Mouse (Mus musculus) G1E (cell line): ENCODE results near the gene Vmn2r115. TPM values are rescaled to one million over a fixed set of nuclear protein-coding genes. Genes with fewer than 3 reads are reported as not detected.
"Not testable (repeated sequence)": the region's sequence is repeated elsewhere in the genome, so short reads cannot be mapped to it uniquely, and the experiment has no call there.

Experiments
- ATAC-seq: 2 replicates; pipeline ENCODE4 v1.8.0; 2016; ENCODE audit warnings: mild to moderate bottlenecking; ENCODE audit not compliant: insufficient number of reproducible peaks, poor library complexity, low FRiP score, severe bottlenecking; ENCODE audit errors: extremely low read depth
- DNase-seq: peaks from one replicate; pipeline ENCODE4 v3.0.0; 2012; ENCODE audit warnings: low spot score
- H3K27me3 ChIP-seq: 2 replicates; pipeline ENCODE4 v1.6.1; 2012; ENCODE audit warnings: mild to moderate bottlenecking, low read length, inconsistent platforms; ENCODE audit not compliant: insufficient read depth
- H3K36me3 ChIP-seq: replicated peaks from 2 replicates; pipeline ENCODE3; 2012; ENCODE audit warnings: mild to moderate bottlenecking, inconsistent platforms
- H3K4me1 ChIP-seq: 2 replicates; pipeline ENCODE4 v1.6.1; 2012; ENCODE audit warnings: low read depth, low read length, inconsistent platforms, mixed read lengths; ENCODE audit not compliant: insufficient read depth
- H3K4me3 ChIP-seq: 2 replicates; pipeline ENCODE4 v1.5.1; 2012; ENCODE audit warnings: low read depth, mild to moderate bottlenecking, inconsistent platforms, low read length, moderate library complexity, mixed read lengths
- H3K9me3 ChIP-seq: replicated peaks from 2 replicates; pipeline ENCODE4 v1.6.1; 2012; ENCODE audit warnings: inconsistent platforms
- CTCF ChIP-seq: IDR thresholded peaks from 2 replicates; pipeline ENCODE4 v1.5.1; 2012; ENCODE audit warnings: low read depth, low read length, inconsistent platforms, mixed read lengths
- GATA1 ChIP-seq: IDR thresholded peaks from 2 replicates; pipeline ENCODE4 v1.6.1; 2012; ENCODE audit warnings: borderline replicate concordance, low read length, inconsistent platforms, mixed read lengths
- GATA2 ChIP-seq: IDR thresholded peaks from 2 replicates; pipeline ENCODE4 v1.6.1; 2012; ENCODE audit warnings: low read depth, low read length, inconsistent platforms, borderline replicate concordance
- POLR2AphosphoS5 ChIP-seq: IDR thresholded peaks from 2 replicates; pipeline ENCODE4 v1.6.1; 2012; ENCODE audit warnings: low read depth, low read length, inconsistent platforms; ENCODE audit not compliant: insufficient replicate concordance
- TAL1 ChIP-seq: conservative IDR thresholded peaks from 2 replicates; pipeline ENCODE4 v1.6.1; 2012; ENCODE audit warnings: low read depth, low read length, inconsistent platforms, mixed read lengths
- polyA plus RNA-seq: library from polyadenylated mRNA; stranded (reverse); fragments of >175 nt; gene quantifications from 2 replicates; pipeline ENCODE4 v1.2.3, GENCODE M21; 2012
- total RNA-seq, 2 experiments: library from RNA; stranded (forward) in 1 of 2; stranded (reverse) in 1 of 2; fragments of 200-1000 nt in 1 of 2; fragments of >200 nt in 1 of 2; fragmentation: Nextera tagmentation in 1 of 2; gene quantifications; 2 replicates each; pipeline ENCODE4 v1.2.3; 2014 to 2017

The Vmn2r115 gene
- total RNA-seq (2014; fragmentation: Nextera tagmentation) (not detected in 2 replicates), total RNA-seq (2017) (0.05 and 0.06 TPM in 2 replicates), polyA plus RNA-seq (not detected in 2 replicates)

DNA sequence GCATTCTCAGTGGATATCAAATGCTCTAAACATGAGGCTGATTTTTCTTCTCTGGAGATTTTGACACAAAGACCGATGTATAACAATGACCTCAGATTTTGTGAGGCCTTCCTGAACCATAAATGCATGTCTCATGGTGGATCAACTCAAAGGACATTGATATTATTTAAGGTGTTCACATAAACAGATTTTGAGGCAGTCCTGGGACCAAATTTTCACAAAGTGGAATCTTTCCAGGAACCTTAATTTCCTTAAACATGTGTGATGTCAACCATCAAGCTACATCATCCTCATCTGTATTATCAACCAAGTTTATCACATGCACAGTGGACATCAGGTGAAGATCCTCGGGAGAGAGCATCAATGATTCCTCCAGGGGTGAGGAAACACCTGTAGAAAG is at the start of gene Vmn2r115:
TSS of gene Vmn2r115 (plus strand) at position 301 of the 400 bp plus-strand sequence.
- H3K27me3 ChIP-seq, DNase-seq, H3K9me3 ChIP-seq, ATAC-seq, H3K4me3 ChIP-seq, H3K36me3 ChIP-seq, H3K4me1 ChIP-seq: not testable (repeated sequence)

DNA sequence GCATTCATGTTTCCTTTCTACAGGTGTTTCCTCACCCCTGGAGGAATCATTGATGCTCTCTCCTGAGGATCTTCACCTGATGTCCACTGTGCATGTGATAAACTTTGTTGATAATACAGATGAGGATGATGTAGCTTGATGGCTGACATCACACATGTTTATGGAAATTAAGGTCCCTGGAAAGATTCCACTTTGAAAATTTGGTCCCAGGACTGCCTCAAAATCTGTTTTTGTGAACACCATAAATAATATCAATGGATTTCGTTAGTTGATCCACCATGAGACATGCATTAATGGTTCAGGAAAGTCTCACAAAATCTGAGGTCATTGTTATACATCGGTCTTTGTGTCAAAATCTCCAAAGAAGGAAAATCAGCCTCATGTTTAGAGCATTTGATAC is 31.1 kb upstream of the Vmn2r115 start, which contains the start of gene Vmn2r114:
TSS of gene Vmn2r114 (minus strand) at position 101 of the 400 bp plus-strand sequence.
- not testable (repeated sequence) for H3K4me1 ChIP-seq, H3K9me3 ChIP-seq, H3K4me3 ChIP-seq, DNase-seq, H3K36me3 ChIP-seq, H3K27me3 ChIP-seq, ATAC-seq

GRCm38 (mm10) chr17:23330657-23331056 is 12.9 kb upstream of the Vmn2r115 start:
- DNase-seq = no peak
- ATAC-seq = no peak
- H3K4me3 ChIP-seq = no peak overlapping the region
- H3K9me3 ChIP-seq = no peaks in the 10 kb centered on the region
- TF ChIP-seq POLR2AphosphoS5 (no peak), GATA1 (no peak), CTCF (no peak), TAL1 (no peak), GATA2 (no peak)
- H3K4me1 ChIP-seq = no peaks in the 10 kb centered on the region
- H3K27me3 ChIP-seq = no peaks in the 10 kb centered on the region
- H3K36me3 ChIP-seq = no peaks in the 10 kb centered on the region

GRCm38 (mm10) chr17:23351644-23352043 is 8.1 kb downstream of the Vmn2r115 start:
- Histone ChIP-seq H3K36me3 (no peaks in the 10 kb centered on the region), H3K4me1 (no peaks in the 10 kb centered on the region), H3K4me3 (no peak overlapping the region), H3K9me3 (no peaks in the 10 kb centered on the region), H3K27me3 (no peaks in the 10 kb centered on the region)
- DNase-seq = no peak
- no peak for ATAC-seq
- TF ChIP-seq GATA1 (no peak), GATA2 (no peak), POLR2AphosphoS5 (no peak), CTCF (no peak), TAL1 (no peak)

- H3K9me3 ChIP-seq, ATAC-seq, H3K4me3 ChIP-seq, H3K27me3 ChIP-seq, DNase-seq, H3K36me3 ChIP-seq, H3K4me1 ChIP-seq: not testable (repeated sequence)
Observed at GRCm38 (mm10) chr17:23384304-23384703, 40.8 kb downstream of the Vmn2r115 start, which contains the start of gene Vmn2r116. Gene Vmn2r116 (plus strand): TSS chr17:23384604.

Other genes starting within 250 kb of the Vmn2r115 start
- 19.5 and 23.6 TPM in 2 replicates for gene Zfp40, start 150.5 kb upstream of the Vmn2r115 start, total RNA-seq (2014; fragmentation: Nextera tagmentation)
- gene Zfp40, start 150.5 kb upstream of the Vmn2r115 start, total RNA-seq (2017) = 7.8 and 9.8 TPM in 2 replicates
- 1.3 and 1.4 TPM in 2 replicates for gene Zfp40, start 150.5 kb upstream of the Vmn2r115 start, polyA plus RNA-seq
- not detected in 2 replicates for gene Vmn2r114, start 31.2 kb upstream of the Vmn2r115 start, total RNA-seq (2014; fragmentation: Nextera tagmentation)
- gene Vmn2r114, start 31.2 kb upstream of the Vmn2r115 start, total RNA-seq (2017) = 0.06 and 0.11 TPM in 2 replicates
- gene Vmn2r114, start 31.2 kb upstream of the Vmn2r115 start, polyA plus RNA-seq = not detected in 2 replicates
- not detected in 2 replicates for gene Vmn2r116, start 40.9 kb downstream of the Vmn2r115 start, total RNA-seq (2014; fragmentation: Nextera tagmentation)
- gene Vmn2r116, start 40.9 kb downstream of the Vmn2r115 start, total RNA-seq (2017) = 0.06 and 0.16 TPM in 2 replicates
- gene Vmn2r116, start 40.9 kb downstream of the Vmn2r115 start, polyA plus RNA-seq = not detected in 2 replicates
- gene Vmn2r117, start 136.0 kb downstream of the Vmn2r115 start, total RNA-seq (2014; fragmentation: Nextera tagmentation) = not detected in 2 replicates
- under 0.01 and 0.05 TPM in 2 replicates for gene Vmn2r117, start 136.0 kb downstream of the Vmn2r115 start, total RNA-seq (2017)
- gene Vmn2r117, start 136.0 kb downstream of the Vmn2r115 start, polyA plus RNA-seq = not detected in 2 replicates
- gene Zfp213, start 220.5 kb downstream of the Vmn2r115 start, total RNA-seq (2014; fragmentation: Nextera tagmentation) = 1.4 and 4.4 TPM in 2 replicates
- gene Zfp213, start 220.5 kb downstream of the Vmn2r115 start, total RNA-seq (2017) = 4.2 and 5.3 TPM in 2 replicates
- gene Zfp213, start 220.5 kb downstream of the Vmn2r115 start, polyA plus RNA-seq = 7.3 and 9.2 TPM in 2 replicates